Mouse (Mus musculus) NIH3T3 (cell line): ENCODE measurements at regions not wholly inside any gene's neighbourhood (a gene's known extent, or its start where the extent isn't known, plus 50 kb on each side); places are given as distances from the start of the nearest gene placed in this dataset.

Source experiments
- DNase-seq: peaks from one replicate; pipeline ENCODE4 v3.0.0-alpha.2; 2012; ENCODE audit warnings: low read depth

- peak; percentile 44 for DNase-seq
These were observed 81.0 kb downstream of the A730046J19Rik start for GRCm38 (mm10) chrX:144234457-144234856.

GRCm38 (mm10) chrX:144265934-144266333 lies 51.7 kb upstream of the Alg13 start:
- no peak for DNase-seq
